Mouse (Mus musculus) embryonic facial prominence, embryonic 14.5 days (tissue): ENCODE results near the gene Art4. TPM values are rescaled to one million over a fixed set of nuclear protein-coding genes. Genes with fewer than 3 reads are reported as not detected.

ENCODE experiments used
- ATAC-seq: fragments of 200-750 bp; cut with Nextera tagmentation; 2 replicates; pipeline ENCODE4 v1.8.0; 2017; ENCODE audit warnings: low read depth, moderate number of reproducible peaks, moderate TSS enrichment
- DNase-seq: peaks from one replicate; pipeline ENCODE4 v3.0.0-alpha.2; 2015; ENCODE audit warnings: low spot score
- H3K27ac ChIP-seq: fragments of 300-500 bp; sonication (generic); replicated peaks from 2 replicates; pipeline ENCODE4 v1.5.1; 2014; ENCODE audit warnings: low read depth, mild to moderate bottlenecking, low read length, moderate library complexity
- H3K27me3 ChIP-seq: fragments of 300-500 bp; sonication (generic); replicated peaks from 2 replicates; pipeline ENCODE4 v1.6.1; 2014; ENCODE audit warnings: low read length; ENCODE audit not compliant: control insufficient read depth, insufficient read depth
- H3K36me3 ChIP-seq: fragments of 300-500 bp; sonication (generic); 2 replicates; pipeline ENCODE4 v1.6.1; 2014; ENCODE audit warnings: low read length, mixed read lengths; ENCODE audit not compliant: control insufficient read depth, insufficient read depth
- H3K4me1 ChIP-seq: fragments of 300-500 bp; sonication (generic); 2 replicates; pipeline ENCODE4 v1.6.1; 2014; ENCODE audit warnings: antibody characterized with exemption, low read length; ENCODE audit not compliant: control insufficient read depth, insufficient read depth
- H3K4me2 ChIP-seq: fragments of 300-500 bp; sonication (generic); 2 replicates; pipeline ENCODE4 v1.6.1; 2014; ENCODE audit warnings: low read depth, mild to moderate bottlenecking, low read length, moderate library complexity, mixed read lengths
- H3K4me3 ChIP-seq: fragments of 300-500 bp; sonication (generic); 2 replicates; pipeline ENCODE4 v1.5.1; 2014; ENCODE audit warnings: low read depth, mild to moderate bottlenecking, low read length
- H3K9ac ChIP-seq: fragments of 300-500 bp; sonication (generic); 2 replicates; pipeline ENCODE4 v1.6.1; 2014; ENCODE audit warnings: low read depth, mild to moderate bottlenecking, low read length, moderate library complexity, mixed read lengths
- H3K9me3 ChIP-seq: fragments of 300-500 bp; sonication (generic); 2 replicates; pipeline ENCODE4 v1.6.1; 2016; ENCODE audit warnings: low read length; ENCODE audit not compliant: control insufficient read depth
- WGBS: fragments of 180-500 bp; shearing (Covaris S2); extraction: QIAGEN DNeasy Blood & Tissue Kit; methylation state at CpG from one replicate; pipeline ENCODE4 v1.1.7; 2014; 5-methylcytosine and 5-hydroxymethylcytosine counted together
- polyA plus RNA-seq: library from polyadenylated mRNA; unstranded; fragments of >200 nt; fragmentation: Nextera tagmentation; extraction: Ambion mirVana; gene quantifications from 2 replicates; pipeline ENCODE4 v1.2.1, GENCODE M21; 2014

The Art4 gene
- polyA plus RNA-seq, 1 experiment from 2014 or later, result 2.7 TPM

- H3K27me3 ChIP-seq, result no peaks in the 10 kb centered on the region
- no peak overlapping the region for H3K4me3 ChIP-seq
- no peaks in the 10 kb centered on the region for H3K36me3 ChIP-seq
- no peak for ATAC-seq
- H3K9me3 ChIP-seq, result no peaks in the 10 kb centered on the region
- peaks cover 2% of the 10 kb centered on the region for H3K4me1 ChIP-seq
- 60% methylated on average over 1 of the region's 2 CpGs for WGBS
- H3K9ac ChIP-seq, result no peak overlapping the region
- DNase-seq, result no peak
- no peak overlapping the region for H3K27ac ChIP-seq
- H3K4me2 ChIP-seq, result no peak overlapping the region
Measured at GRCm38 (mm10) chr6:136847790-136848189, 9.7 kb downstream of the Art4 start.

GRCm38 (mm10) chr6:136847267-136847666 lies 10.3 kb downstream of the Art4 start:
- H3K9ac ChIP-seq, result no peak overlapping the region
- DNase-seq (no peak), ATAC-seq (no peak)
- no peaks in the 10 kb centered on the region for H3K27me3 ChIP-seq
- no peak overlapping the region for H3K4me3 ChIP-seq
- H3K9me3 ChIP-seq, result no peaks in the 10 kb centered on the region
- no peak overlapping the region for H3K27ac ChIP-seq
- H3K4me1 ChIP-seq, result no peaks in the 10 kb centered on the region; the same call in 1 of the 2 replicates
- no peaks in the 10 kb centered on the region for H3K36me3 ChIP-seq
- no peak overlapping the region for H3K4me2 ChIP-seq
- WGBS, result 88% methylated on average over 3 of the region's 3 CpGs

- DNase-seq (no peak), ATAC-seq (no peak)
- Histone ChIP-seq H3K27ac (no peak overlapping the region), H3K4me1 (no peaks in the 10 kb centered on the region; the same call in 1 of the 2 replicates), H3K27me3 (no peaks in the 10 kb centered on the region), H3K4me2 (no peak overlapping the region), H3K4me3 (no peak overlapping the region), H3K9ac (no peak overlapping the region), H3K9me3 (no peaks in the 10 kb centered on the region), H3K36me3 (no peaks in the 10 kb centered on the region)
- 64% methylated on average over 5 of the region's 5 CpGs for WGBS
Measured at GRCm38 (mm10) chr6:136845706-136846480, 11.6 kb downstream of the Art4 start.

GRCm38 (mm10) chr6:136844903-136845302 lies 12.6 kb downstream of the Art4 start:
- no peak overlapping the region for H3K4me2 ChIP-seq
- whole genome bisulfite sequencing, result 44% methylated on average over 2 of the region's 2 CpGs
- H3K9me3 ChIP-seq, result no peaks in the 10 kb centered on the region
- ATAC-seq (no peak), DNase-seq (no peak)
- H3K27ac ChIP-seq, result no peak overlapping the region
- no peaks in the 10 kb centered on the region for H3K27me3 ChIP-seq
- H3K4me3 ChIP-seq, result no peak overlapping the region
- no peaks in the 10 kb centered on the region for H3K36me3 ChIP-seq
- H3K9ac ChIP-seq, result no peak overlapping the region
- H3K4me1 ChIP-seq, result no peaks in the 10 kb centered on the region; the same call in 1 of the 2 replicates

GRCm38 (mm10) chr6:136837323-136837722 lies 20.2 kb downstream of the Art4 start:
- Histone ChIP-seq H3K27ac (no peak overlapping the region), H3K9ac (no peak overlapping the region), H3K4me1 (no peaks in the 10 kb centered on the region), H3K9me3 (no peaks in the 10 kb centered on the region), H3K4me3 (no peak overlapping the region), H3K4me2 (no peak overlapping the region), H3K27me3 (no peaks in the 10 kb centered on the region), H3K36me3 (no peaks in the 10 kb centered on the region)
- ATAC-seq, result no peak
- 75% methylated on average over 3 of the region's 3 CpGs for WGBS
- no peak for DNase-seq

- no peaks in the 10 kb centered on the region for H3K36me3 ChIP-seq
- no peak for ATAC-seq
- H3K9ac ChIP-seq, result no peak within 1 kb of the TSS
- H3K4me2 ChIP-seq, result peak within 1 kb of the TSS; percentile 35; the same call in 1 of the 2 replicates
- H3K27ac ChIP-seq, result no peak within 1 kb of the TSS
- DNase-seq, result no peak
- 24% methylated on average over 4 of the region's 4 CpGs for WGBS
- H3K4me1 ChIP-seq, result no peaks in the 10 kb centered on the region
- H3K27me3 ChIP-seq, result no peaks in the 10 kb centered on the region; the same call in 1 of the 2 replicates
- no peaks in the 10 kb centered on the region for H3K9me3 ChIP-seq
- H3K4me3 ChIP-seq, result peak within 1 kb of the TSS; percentile 21; the same call in 1 of the 2 replicates
Measured at GRCm38 (mm10) chr6:136835352-136835751, 22.2 kb downstream of the Art4 start, which contains the start of gene Smco3. Gene Smco3 (minus strand): TSS chr6:136835452.

GRCm38 (mm10) chr6:136831712-136832111 lies 25.8 kb downstream of the Art4 start:
- 66% methylated on average over 5 of the region's 5 CpGs for WGBS
- no peaks in the 10 kb centered on the region for H3K9me3 ChIP-seq

GRCm38 (mm10) chr6:136828681-136829080 lies 28.9 kb downstream of the Art4 start:
- 32% methylated on average over 4 of the region's 4 CpGs for WGBS
- peak overlapping the region; percentile 62 for H3K9ac ChIP-seq
- peaks cover 7% of the 10 kb centered on the region for H3K4me1 ChIP-seq
- ATAC-seq (no peak), DNase-seq (no peak)
- H3K36me3 ChIP-seq, result peaks cover 20% of the 10 kb centered on the region
- no peaks in the 10 kb centered on the region for H3K9me3 ChIP-seq
- peak overlapping the region; percentile 81 for H3K27ac ChIP-seq
- H3K27me3 ChIP-seq, result no peaks in the 10 kb centered on the region; the same call in 1 of the 2 replicates
- H3K4me3 ChIP-seq, result peak overlapping the region; percentile 100
- peak overlapping the region; percentile 54 for H3K4me2 ChIP-seq

More at GRCm38 (mm10) chr6:136831712-136832111, 25.8 kb downstream of the Art4 start:
- Histone ChIP-seq H3K4me1 (peaks cover 4% of the 10 kb centered on the region), H3K27me3 (no peaks in the 10 kb centered on the region; the same call in 1 of the 2 replicates), H3K4me3 (no peak overlapping the region), H3K4me2 (no peak overlapping the region), H3K36me3 (no peaks in the 10 kb centered on the region), H3K27ac (no peak overlapping the region), H3K9ac (no peak overlapping the region)
- ATAC-seq, result no peak
- no peak for DNase-seq
